Mouse (Mus musculus) E14TG2a.4 (cell line): Measurements from ENCODE around the gene Med16.

Experiments
- CTCF ChIP-seq: conservative IDR thresholded peaks from 2 replicates; pipeline ENCODE4 v1.5.1; 2014; ENCODE audit warnings: low read length
- NANOG ChIP-seq: IDR thresholded peaks from 2 replicates; pipeline ENCODE4 v1.6.1; 2014; ENCODE audit warnings: borderline replicate concordance, low read length, mixed read lengths

DNA sequence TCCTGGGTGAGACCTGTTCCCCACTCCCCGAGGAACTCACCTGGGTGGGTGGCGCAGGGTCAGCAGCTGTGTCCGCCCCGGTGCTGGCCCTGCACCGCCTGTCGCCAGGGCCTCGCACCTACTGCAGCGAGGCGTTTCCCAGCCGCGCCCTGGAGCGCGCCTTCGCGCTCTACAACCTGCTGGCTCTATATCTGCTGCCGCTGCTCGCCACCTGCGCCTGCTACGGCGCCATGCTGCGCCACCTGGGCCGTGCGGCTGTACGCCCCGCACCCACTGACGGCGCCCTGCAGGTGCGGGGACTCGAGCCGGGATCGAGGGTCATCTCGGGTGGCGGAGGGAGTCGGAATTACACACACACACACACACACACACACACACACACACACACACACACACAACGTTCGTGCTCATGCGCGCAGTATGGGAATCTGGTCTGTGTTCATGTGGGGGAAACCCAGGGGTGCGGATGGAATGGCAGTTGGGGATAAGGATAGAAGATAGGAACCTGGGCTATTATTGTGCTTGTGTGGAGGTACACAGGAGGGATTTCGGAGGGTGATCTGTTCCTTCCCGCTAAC is 12.3 kb upstream of the Med16 start, which contains the start of gene R3hdm4:
- TF ChIP-seq CTCF (no peak), NANOG (no peak)
